Mouse (Mus musculus): ENCODE data around the gene Shroom3. TPM values are rescaled to one million over a fixed set of nuclear protein-coding genes. Genes with fewer than 3 reads are reported as not detected.

Gene Shroom3
- polyA plus RNA-seq (2015; fragmentation: Nextera tagmentation; extraction: Ambion mirVana), result 1.1 and 1.8 TPM in 2 replicates

DNA sequence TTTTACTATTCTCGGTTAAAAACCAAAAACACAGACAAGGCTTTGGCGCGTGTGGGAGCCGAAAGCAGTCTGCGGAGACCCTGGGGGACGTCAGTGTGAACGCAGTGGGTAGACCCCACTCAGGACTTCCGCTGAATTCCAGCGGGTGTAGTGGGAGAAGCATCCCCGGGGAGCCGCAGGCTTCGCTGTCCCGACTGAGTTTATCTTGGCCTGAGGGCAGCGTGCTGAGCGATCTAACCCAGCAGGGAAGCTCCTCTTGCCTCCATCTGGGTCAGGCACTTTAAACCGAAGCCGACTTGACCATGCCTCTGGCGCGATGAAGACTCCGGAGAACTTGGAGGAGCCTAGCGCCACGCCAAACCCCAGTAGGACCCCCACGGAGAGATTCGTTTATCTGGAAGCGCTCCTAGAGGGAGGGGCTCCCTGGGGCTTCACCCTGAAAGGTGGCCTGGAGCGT is at the start of gene Shroom3:
Shroom3 (plus strand) TSS at position 85 of the 457 bp plus-strand sequence.
- Histone ChIP-seq H3K27me3 (ENCODE audit: control insufficient read depth, insufficient read depth, low read depth, low read length) (no peaks in the 10 kb centered on the region), H3K4me2 (ENCODE audit: low read length) (peak within 1 kb of the TSS; percentile 88), H3K36me3 (ENCODE audit: control insufficient read depth, insufficient read depth, low read length) (no peaks in the 10 kb centered on the region), H3K9ac (ENCODE audit: low read depth, low read length) (peak within 1 kb of the TSS; percentile 64), H3K27ac (ENCODE audit: low read length) (0 out of 2 replicates have a peak within 1 kb of the TSS, but pooled peaks have one; percentile 1), H3K4me1 (ENCODE audit: control insufficient read depth, insufficient read depth, low read length) (peaks cover 9% of the 10 kb centered on the region; the same call in 1 of the 2 replicates), H3K4me3 (ENCODE audit: low read depth, low read length) (peak within 1 kb of the TSS; percentile 49), H3K9me3 (replicated peaks; ENCODE audit: control insufficient read depth, low read length, poor library complexity, severe bottlenecking) (peaks cover 2% of the 10 kb centered on the region; the same call in 1 of the 2 replicates)
- ATAC-seq, result peak; percentile 18; the same call in 1 of the 2 replicates
- WGBS, result under 1% methylated on average over 26 of the region's 26 CpGs

GRCm38 (mm10) chr5:92633526-92633925 is 49.7 kb upstream of the Shroom3 start:
- no peak for ATAC-seq
- Histone ChIP-seq H3K27me3 (ENCODE audit: control insufficient read depth, insufficient read depth, low read depth, low read length) (no peaks in the 10 kb centered on the region), H3K27ac (ENCODE audit: low read length) (no peak overlapping the region), H3K4me3 (ENCODE audit: low read depth, low read length) (no peak overlapping the region), H3K9me3 (replicated peaks; ENCODE audit: control insufficient read depth, low read length, poor library complexity, severe bottlenecking) (no peaks in the 10 kb centered on the region), H3K36me3 (ENCODE audit: control insufficient read depth, insufficient read depth, low read length) (no peaks in the 10 kb centered on the region), H3K4me1 (ENCODE audit: control insufficient read depth, insufficient read depth, low read length) (no peaks in the 10 kb centered on the region), H3K9ac (ENCODE audit: low read depth, low read length) (no peak overlapping the region), H3K4me2 (ENCODE audit: low read length) (no peak overlapping the region)
- WGBS, result 65% methylated on average over 4 of the region's 4 CpGs

DNA sequence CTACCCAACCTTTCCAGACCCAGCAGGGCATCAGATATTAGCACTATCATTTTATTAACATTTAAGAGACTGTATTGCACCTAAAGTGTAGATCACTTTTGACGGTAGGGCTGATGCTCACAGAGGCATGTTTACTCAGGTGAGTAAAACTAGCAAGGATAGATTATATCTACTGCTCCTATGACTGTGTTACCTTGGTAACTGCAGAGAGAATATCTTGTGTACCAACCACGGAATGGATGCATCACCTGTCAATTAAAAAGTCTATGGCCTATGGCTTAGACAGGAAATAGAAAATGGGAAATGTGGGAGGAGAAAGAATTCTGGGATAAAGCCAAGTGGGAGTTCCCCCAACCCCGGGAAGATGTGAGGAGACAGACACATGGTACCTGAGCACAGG is 48.3 kb upstream of the Shroom3 start:
- WGBS, result 79% methylated on average over 3 of the region's 3 CpGs
- no peak for ATAC-seq

GRCm38 (mm10) chr5:92635891-92636290 is 47.3 kb upstream of the Shroom3 start:
- WGBS, result 89% methylated on average over 5 of the region's 5 CpGs
- H3K36me3 ChIP-seq (ENCODE audit: control insufficient read depth, insufficient read depth, low read length), result no peaks in the 10 kb centered on the region
- no peaks in the 10 kb centered on the region for H3K27me3 ChIP-seq (ENCODE audit: control insufficient read depth, insufficient read depth, low read depth, low read length)
- no peaks in the 10 kb centered on the region for H3K9me3 ChIP-seq (replicated peaks; ENCODE audit: control insufficient read depth, low read length, poor library complexity, severe bottlenecking)
- H3K27ac ChIP-seq (ENCODE audit: low read length), result no peak overlapping the region
- H3K4me2 ChIP-seq (ENCODE audit: low read length), result no peak overlapping the region
- no peak overlapping the region for H3K4me3 ChIP-seq (ENCODE audit: low read depth, low read length)
- H3K4me1 ChIP-seq (ENCODE audit: control insufficient read depth, insufficient read depth, low read length), result no peaks in the 10 kb centered on the region
- H3K9ac ChIP-seq (ENCODE audit: low read depth, low read length), result no peak overlapping the region
- ATAC-seq, result no peak

More for the DNA sequence above, 48.3 kb upstream of the Shroom3 start:
- H3K4me2 ChIP-seq (ENCODE audit: low read length), result no peak overlapping the region
- no peaks in the 10 kb centered on the region for H3K9me3 ChIP-seq (replicated peaks; ENCODE audit: control insufficient read depth, low read length, poor library complexity, severe bottlenecking)
- H3K27me3 ChIP-seq (ENCODE audit: control insufficient read depth, insufficient read depth, low read depth, low read length), result no peaks in the 10 kb centered on the region
- no peak overlapping the region for H3K9ac ChIP-seq (ENCODE audit: low read depth, low read length)
- H3K27ac ChIP-seq (ENCODE audit: low read length), result no peak overlapping the region
- no peaks in the 10 kb centered on the region for H3K4me1 ChIP-seq (ENCODE audit: control insufficient read depth, insufficient read depth, low read length)
- H3K36me3 ChIP-seq (ENCODE audit: control insufficient read depth, insufficient read depth, low read length), result no peaks in the 10 kb centered on the region
- no peak overlapping the region for H3K4me3 ChIP-seq (ENCODE audit: low read depth, low read length)

- Histone ChIP-seq H3K36me3 (ENCODE audit: control insufficient read depth, insufficient read depth, low read length) (no peaks in the 10 kb centered on the region), H3K4me1 (ENCODE audit: control insufficient read depth, insufficient read depth, low read length) (no peaks in the 10 kb centered on the region), H3K4me2 (ENCODE audit: low read length) (no peak overlapping the region), H3K9me3 (replicated peaks; ENCODE audit: control insufficient read depth, low read length, poor library complexity, severe bottlenecking) (no peaks in the 10 kb centered on the region), H3K27ac (ENCODE audit: low read length) (no peak overlapping the region), H3K27me3 (ENCODE audit: control insufficient read depth, insufficient read depth, low read depth, low read length) (no peaks in the 10 kb centered on the region), H3K4me3 (ENCODE audit: low read depth, low read length) (no peak overlapping the region), H3K9ac (ENCODE audit: low read depth, low read length) (no peak overlapping the region)
- no peak for ATAC-seq
- WGBS, result 80% methylated on average over 3 of the region's 3 CpGs
Measured at GRCm38 (mm10) chr5:92640861-92641260, 42.4 kb upstream of the Shroom3 start.

GRCm38 (mm10) chr5:92656256-92656655 is 27.0 kb upstream of the Shroom3 start:
- Histone ChIP-seq H3K27me3 (ENCODE audit: control insufficient read depth, insufficient read depth, low read depth, low read length) (no peaks in the 10 kb centered on the region), H3K36me3 (ENCODE audit: control insufficient read depth, insufficient read depth, low read length) (no peaks in the 10 kb centered on the region), H3K27ac (ENCODE audit: low read length) (no peak overlapping the region), H3K4me1 (ENCODE audit: control insufficient read depth, insufficient read depth, low read length) (no peaks in the 10 kb centered on the region), H3K4me2 (ENCODE audit: low read length) (no peak overlapping the region), H3K4me3 (ENCODE audit: low read depth, low read length) (no peak overlapping the region), H3K9ac (ENCODE audit: low read depth, low read length) (no peak overlapping the region), H3K9me3 (replicated peaks; ENCODE audit: control insufficient read depth, low read length, poor library complexity, severe bottlenecking) (no peaks in the 10 kb centered on the region)
- WGBS, result 26% methylated on average over 1 of the region's 1 CpGs
- no peak for ATAC-seq

DNA sequence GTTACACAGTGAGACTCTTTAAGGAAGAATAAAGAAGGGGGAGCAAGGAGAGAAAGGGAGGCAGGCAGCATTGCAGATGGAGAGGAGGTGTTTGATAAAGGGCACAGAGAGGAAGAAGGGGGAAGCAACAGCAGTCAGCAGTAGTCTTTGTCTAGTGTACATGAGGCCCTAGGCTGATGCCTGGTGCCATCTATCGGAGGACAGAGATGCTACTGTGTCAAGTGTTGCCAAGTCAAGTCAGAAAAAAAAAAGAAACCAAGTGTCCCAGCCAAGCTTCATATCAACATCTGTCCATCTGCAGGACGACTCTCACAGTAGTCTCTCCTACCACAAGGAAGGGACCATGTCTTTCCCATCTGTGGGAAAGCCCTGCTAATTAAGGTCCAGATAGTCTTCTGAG is 18.9 kb upstream of the Shroom3 start:
- Histone ChIP-seq H3K4me3 (ENCODE audit: low read depth, low read length) (no peak overlapping the region), H3K36me3 (ENCODE audit: control insufficient read depth, insufficient read depth, low read length) (no peaks in the 10 kb centered on the region), H3K4me2 (ENCODE audit: low read length) (no peak overlapping the region), H3K27me3 (ENCODE audit: control insufficient read depth, insufficient read depth, low read depth, low read length) (no peaks in the 10 kb centered on the region), H3K9me3 (replicated peaks; ENCODE audit: control insufficient read depth, low read length, poor library complexity, severe bottlenecking) (no peaks in the 10 kb centered on the region), H3K9ac (ENCODE audit: low read depth, low read length) (no peak overlapping the region), H3K4me1 (ENCODE audit: control insufficient read depth, insufficient read depth, low read length) (no peaks in the 10 kb centered on the region), H3K27ac (ENCODE audit: low read length) (no peak overlapping the region)
- WGBS, result 77% methylated on average over 2 of the region's 2 CpGs
- ATAC-seq, result no peak

DNA sequence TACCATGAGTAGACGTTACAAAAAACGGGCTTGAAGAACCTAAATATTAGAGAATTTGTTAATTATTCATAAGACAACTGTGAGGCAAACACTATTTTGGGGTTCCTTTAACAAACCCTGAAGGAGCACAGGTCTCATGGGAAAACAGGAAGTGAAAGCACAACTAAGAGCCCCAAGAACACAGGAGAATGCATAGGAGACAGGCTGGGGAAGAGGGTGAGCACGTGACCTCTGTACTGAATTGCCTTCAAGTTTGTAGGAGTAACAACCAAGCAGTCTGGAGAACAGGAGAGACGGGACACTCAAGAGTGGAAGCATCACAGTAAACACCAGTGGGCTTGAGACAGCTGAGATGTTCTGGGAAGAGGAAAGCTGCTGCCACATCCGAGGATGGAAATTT is 16.4 kb upstream of the Shroom3 start:
- Histone ChIP-seq H3K27ac (ENCODE audit: low read length) (no peak overlapping the region), H3K4me1 (ENCODE audit: control insufficient read depth, insufficient read depth, low read length) (no peaks in the 10 kb centered on the region), H3K36me3 (ENCODE audit: control insufficient read depth, insufficient read depth, low read length) (no peaks in the 10 kb centered on the region), H3K9ac (ENCODE audit: low read depth, low read length) (no peak overlapping the region), H3K4me3 (ENCODE audit: low read depth, low read length) (no peak overlapping the region), H3K9me3 (replicated peaks; ENCODE audit: control insufficient read depth, low read length, poor library complexity, severe bottlenecking) (no peaks in the 10 kb centered on the region), H3K4me2 (ENCODE audit: low read length) (no peak overlapping the region), H3K27me3 (ENCODE audit: control insufficient read depth, insufficient read depth, low read depth, low read length) (no peaks in the 10 kb centered on the region)
- no peak for ATAC-seq
- whole genome bisulfite sequencing, result 87% methylated on average over 5 of the region's 5 CpGs

DNA sequence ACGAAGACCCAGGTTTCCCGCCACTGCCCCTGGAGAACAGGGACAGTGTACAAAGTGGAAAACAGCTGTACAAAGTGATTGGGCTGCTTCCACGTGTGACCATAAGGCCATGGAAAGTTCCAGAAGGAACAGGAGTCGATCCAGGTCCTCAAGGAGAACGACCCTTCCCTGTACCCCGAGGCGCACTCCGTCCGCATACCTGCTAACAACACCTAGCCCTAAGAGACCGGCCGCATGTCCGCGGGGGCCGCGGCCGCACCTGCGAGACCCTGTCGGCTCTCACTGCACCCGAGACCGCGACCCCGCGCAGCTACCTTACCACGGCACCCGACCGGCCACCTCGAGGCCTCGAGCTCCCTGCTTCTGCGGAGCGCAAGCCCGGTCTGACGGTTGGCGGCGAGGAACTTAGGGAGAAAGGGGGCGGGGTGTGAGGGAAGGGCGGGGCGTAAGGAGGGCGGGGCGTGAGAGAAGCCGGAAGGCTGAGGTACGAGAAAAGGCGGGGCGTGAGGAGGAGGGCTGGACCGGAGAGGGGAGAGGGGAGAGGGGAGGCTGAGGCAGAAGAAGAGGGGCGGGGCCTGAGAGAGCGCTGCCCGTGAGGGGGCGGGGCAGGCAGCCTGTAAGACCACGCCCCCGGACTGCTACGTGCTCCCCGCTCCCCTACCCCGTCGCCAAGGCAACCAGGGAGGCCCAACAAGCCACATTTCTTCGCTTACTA is 8.2 kb upstream of the Shroom3 start, which contains the start of gene Ccdc158:
Ccdc158 (minus strand) TSS at position 413 of the 715 bp plus-strand sequence.
- H3K27me3 ChIP-seq (ENCODE audit: control insufficient read depth, insufficient read depth, low read depth, low read length), result no peaks in the 10 kb centered on the region
- H3K4me2 ChIP-seq (ENCODE audit: low read length), result peak within 1 kb of the TSS; percentile 88
- H3K27ac ChIP-seq (ENCODE audit: low read length), result no peak within 1 kb of the TSS
- H3K9ac ChIP-seq (ENCODE audit: low read depth, low read length), result peak within 1 kb of the TSS; percentile 58
- WGBS, result 15% methylated on average over 39 of the region's 55 CpGs
- ATAC-seq, result peak; percentile 93
- no peaks in the 10 kb centered on the region for H3K9me3 ChIP-seq (replicated peaks; ENCODE audit: control insufficient read depth, low read length, poor library complexity, severe bottlenecking)
- peak within 1 kb of the TSS; percentile 53 for H3K4me3 ChIP-seq (ENCODE audit: low read depth, low read length)
- H3K4me1 ChIP-seq (ENCODE audit: control insufficient read depth, insufficient read depth, low read length), result peaks cover 12% of the 10 kb centered on the region
- no peaks in the 10 kb centered on the region for H3K36me3 ChIP-seq (ENCODE audit: control insufficient read depth, insufficient read depth, low read length)
